Mouse (Mus musculus) intestine, embryonic 15.5 days (tissue): ENCODE measurements at regions not wholly inside any gene's neighbourhood (a gene's known extent, or its start where the extent isn't known, plus 50 kb on each side); places are given as distances from the start of the nearest gene placed in this dataset.

ENCODE experiments used
- ATAC-seq: fragments of 200-750 bp; cut with Nextera tagmentation; 2 replicates; pipeline ENCODE4 v1.8.0; 2017; ENCODE audit warnings: moderate TSS enrichment, moderate library complexity
- H3K27ac ChIP-seq: fragments of 300-500 bp; sonication (generic); 2 replicates; pipeline ENCODE4 v1.5.1; 2015; ENCODE audit warnings: mild to moderate bottlenecking, inconsistent platforms
- H3K27me3 ChIP-seq: fragments of 300-500 bp; sonication (generic); replicated peaks from 2 replicates; pipeline ENCODE4 v1.6.1; 2015; ENCODE audit warnings: inconsistent platforms
- H3K36me3 ChIP-seq: fragments of 300-500 bp; sonication (generic); 2 replicates; pipeline ENCODE4 v1.6.1; 2015; ENCODE audit warnings: inconsistent platforms
- H3K4me1 ChIP-seq: fragments of 300-500 bp; sonication (generic); replicated peaks from 2 replicates; pipeline ENCODE4 v1.6.1; 2015; ENCODE audit warnings: inconsistent platforms
- H3K4me2 ChIP-seq: fragments of 300-500 bp; sonication (generic); replicated peaks from 2 replicates; pipeline ENCODE4 v1.6.1; 2015; ENCODE audit warnings: mild to moderate bottlenecking, inconsistent platforms
- H3K4me3 ChIP-seq: fragments of 300-500 bp; sonication (generic); replicated peaks from 2 replicates; pipeline ENCODE4 v1.5.1; 2015; ENCODE audit warnings: inconsistent platforms
- H3K9ac ChIP-seq: fragments of 300-500 bp; sonication (generic); 2 replicates; pipeline ENCODE4 v1.6.1; 2015; ENCODE audit warnings: inconsistent platforms
- H3K9me3 ChIP-seq: fragments of 300-500 bp; sonication (generic); 2 replicates; pipeline ENCODE4 v1.6.1; 2016; ENCODE audit warnings: inconsistent platforms
- WGBS: fragments of 180-500 bp; shearing (Covaris S2); methylation state at CpG from one replicate; pipeline ENCODE4 v1.1.7; 2015; 5-methylcytosine and 5-hydroxymethylcytosine counted together

GRCm38 (mm10) chr10:16652450-16652849 lies 1070.6 kb upstream of the Cited2 start:
- no peaks in the 10 kb centered on the region for H3K27me3 ChIP-seq
- H3K27ac ChIP-seq = no peak overlapping the region
- 74% methylated on average over 4 of the region's 4 CpGs for WGBS
- H3K9me3 ChIP-seq = no peaks in the 10 kb centered on the region
- no peak for ATAC-seq
- H3K4me2 ChIP-seq = no peak overlapping the region
- H3K36me3 ChIP-seq = no peaks in the 10 kb centered on the region
- no peaks in the 10 kb centered on the region for H3K4me1 ChIP-seq
- H3K9ac ChIP-seq = no peak overlapping the region
- no peak overlapping the region for H3K4me3 ChIP-seq

GRCm38 (mm10) chr10:16664483-16664882 lies 1058.5 kb upstream of the Cited2 start:
- no peak for ATAC-seq
- H3K4me1 ChIP-seq = no peaks in the 10 kb centered on the region
- H3K9me3 ChIP-seq = no peaks in the 10 kb centered on the region
- H3K4me2 ChIP-seq = no peak overlapping the region
- no peak overlapping the region for H3K9ac ChIP-seq
- 48% methylated on average over 1 of the region's 1 CpGs for WGBS
- no peaks in the 10 kb centered on the region for H3K27me3 ChIP-seq
- H3K36me3 ChIP-seq = no peaks in the 10 kb centered on the region
- no peak overlapping the region for H3K4me3 ChIP-seq
- no peak overlapping the region for H3K27ac ChIP-seq

GRCm38 (mm10) chr10:16670286-16670685 lies 1052.7 kb upstream of the Cited2 start:
- H3K9me3 ChIP-seq = no peaks in the 10 kb centered on the region
- no peaks in the 10 kb centered on the region for H3K36me3 ChIP-seq
- no peak overlapping the region for H3K9ac ChIP-seq
- H3K4me2 ChIP-seq = no peak overlapping the region
- no peak overlapping the region for H3K27ac ChIP-seq
- ATAC-seq = no peak
- H3K4me3 ChIP-seq = no peak overlapping the region
- no peaks in the 10 kb centered on the region for H3K27me3 ChIP-seq
- H3K4me1 ChIP-seq = no peaks in the 10 kb centered on the region
- WGBS = 71% methylated on average over 2 of the region's 2 CpGs

- Histone ChIP-seq H3K4me2 (no peak overlapping the region), H3K9me3 (no peaks in the 10 kb centered on the region), H3K4me3 (no peak overlapping the region), H3K27ac (no peak overlapping the region), H3K36me3 (no peaks in the 10 kb centered on the region), H3K4me1 (no peaks in the 10 kb centered on the region), H3K27me3 (no peaks in the 10 kb centered on the region), H3K9ac (no peak overlapping the region)
- no peak for ATAC-seq
- WGBS = 89% methylated on average over 3 of the region's 3 CpGs
These were observed 1042.0 kb upstream of the Cited2 start for GRCm38 (mm10) chr10:16681001-16681400.

GRCm38 (mm10) chr10:16685352-16685751 lies 1037.7 kb upstream of the Cited2 start:
- Histone ChIP-seq H3K27ac (no peak overlapping the region), H3K4me2 (no peak overlapping the region), H3K36me3 (no peaks in the 10 kb centered on the region), H3K9me3 (no peaks in the 10 kb centered on the region), H3K4me3 (no peak overlapping the region), H3K27me3 (no peaks in the 10 kb centered on the region), H3K4me1 (no peaks in the 10 kb centered on the region), H3K9ac (no peak overlapping the region)
- 68% methylated on average over 1 of the region's 1 CpGs for WGBS
- peak; percentile 91 for ATAC-seq

- Histone ChIP-seq H3K4me3 (no peak overlapping the region), H3K27me3 (no peaks in the 10 kb centered on the region), H3K36me3 (no peaks in the 10 kb centered on the region), H3K9ac (no peak overlapping the region), H3K4me1 (no peaks in the 10 kb centered on the region), H3K9me3 (no peaks in the 10 kb centered on the region), H3K4me2 (no peak overlapping the region), H3K27ac (no peak overlapping the region)
- WGBS = 61% methylated on average over 2 of the region's 2 CpGs
- ATAC-seq = no peak
These were observed 1016.0 kb upstream of the Cited2 start for GRCm38 (mm10) chr10:16706976-16707375.

- Histone ChIP-seq H3K36me3 (no peaks in the 10 kb centered on the region), H3K9ac (no peak overlapping the region), H3K27me3 (no peaks in the 10 kb centered on the region), H3K4me3 (no peak overlapping the region), H3K4me1 (no peaks in the 10 kb centered on the region), H3K4me2 (no peak overlapping the region), H3K27ac (no peak overlapping the region), H3K9me3 (no peaks in the 10 kb centered on the region)
- WGBS = 37% methylated on average over 3 of the region's 3 CpGs
- ATAC-seq = no peak
These were observed 1009.9 kb upstream of the Cited2 start for GRCm38 (mm10) chr10:16713143-16713542.

- H3K4me2 ChIP-seq = no peak overlapping the region
- H3K27me3 ChIP-seq = no peaks in the 10 kb centered on the region
- no peak overlapping the region for H3K27ac ChIP-seq
- ATAC-seq = no peak
- no peak overlapping the region for H3K9ac ChIP-seq
- WGBS = 75% methylated on average over 4 of the region's 4 CpGs
- H3K4me3 ChIP-seq = no peak overlapping the region
- H3K36me3 ChIP-seq = no peaks in the 10 kb centered on the region
- H3K9me3 ChIP-seq = no peaks in the 10 kb centered on the region
- H3K4me1 ChIP-seq = no peaks in the 10 kb centered on the region
These were observed 1009.0 kb upstream of the Cited2 start for GRCm38 (mm10) chr10:16714065-16714464.

GRCm38 (mm10) chr10:16714526-16714925 lies 1008.5 kb upstream of the Cited2 start:
- Histone ChIP-seq H3K27ac (no peak overlapping the region), H3K9me3 (no peaks in the 10 kb centered on the region), H3K36me3 (no peaks in the 10 kb centered on the region), H3K27me3 (no peaks in the 10 kb centered on the region), H3K4me3 (no peak overlapping the region), H3K4me2 (no peak overlapping the region), H3K9ac (no peak overlapping the region), H3K4me1 (no peaks in the 10 kb centered on the region)
- no peak for ATAC-seq
- 89% methylated on average over 2 of the region's 2 CpGs for WGBS

- no peaks in the 10 kb centered on the region for H3K9me3 ChIP-seq
- H3K36me3 ChIP-seq = no peaks in the 10 kb centered on the region
- H3K4me1 ChIP-seq = no peaks in the 10 kb centered on the region
- no peak for ATAC-seq
- no peak overlapping the region for H3K9ac ChIP-seq
- no peaks in the 10 kb centered on the region for H3K27me3 ChIP-seq
- H3K4me3 ChIP-seq = no peak overlapping the region
- H3K4me2 ChIP-seq = no peak overlapping the region
- H3K27ac ChIP-seq = no peak overlapping the region
These were observed 980.8 kb upstream of the Cited2 start for GRCm38 (mm10) chr10:16742246-16742645.

- Histone ChIP-seq H3K4me2 (no peak overlapping the region), H3K4me3 (no peak overlapping the region), H3K4me1 (no peaks in the 10 kb centered on the region), H3K9ac (no peak overlapping the region), H3K27ac (no peak overlapping the region), H3K27me3 (no peaks in the 10 kb centered on the region), H3K9me3 (no peaks in the 10 kb centered on the region), H3K36me3 (no peaks in the 10 kb centered on the region)
- ATAC-seq = no peak
These were observed 971.5 kb upstream of the Cited2 start for GRCm38 (mm10) chr10:16751546-16751945.

- 65% methylated on average over 4 of the region's 4 CpGs for WGBS
- Histone ChIP-seq H3K4me3 (no peak overlapping the region), H3K9ac (no peak overlapping the region), H3K36me3 (no peaks in the 10 kb centered on the region), H3K4me1 (no peaks in the 10 kb centered on the region), H3K4me2 (no peak overlapping the region), H3K27me3 (no peaks in the 10 kb centered on the region), H3K9me3 (no peaks in the 10 kb centered on the region), H3K27ac (no peak overlapping the region)
- no peak for ATAC-seq
These were observed 933.3 kb upstream of the Cited2 start for GRCm38 (mm10) chr10:16789641-16790243.

- Histone ChIP-seq H3K9me3 (no peaks in the 10 kb centered on the region), H3K4me3 (no peak overlapping the region), H3K27me3 (no peaks in the 10 kb centered on the region), H3K9ac (no peak overlapping the region), H3K27ac (no peak overlapping the region), H3K4me2 (no peak overlapping the region), H3K4me1 (no peaks in the 10 kb centered on the region), H3K36me3 (no peaks in the 10 kb centered on the region)
- WGBS = 54% methylated on average over 2 of the region's 2 CpGs
- ATAC-seq = no peak
These were observed 919.0 kb upstream of the Cited2 start for GRCm38 (mm10) chr10:16803978-16804377.
